Mouse (Mus musculus): ENCODE measurements around the gene Prkca.

GRCm38 (mm10) chr11:108269516-108269915 lies 74.2 kb downstream of the Prkca start:
- TF ChIP-seq CTCF (IDR thresholded peaks at IDR 0.05; ENCODE audit: borderline replicate concordance, insufficient read depth, low read depth, low read length) (no peak), POLR2A (IDR thresholded peaks at IDR 0.05; ENCODE audit: borderline replicate concordance, insufficient read depth, low read length) (no peak)

All from cerebellum, adult 2 months (tissue).